Mouse (Mus musculus) embryonic fibroblast, embryonic 13.5 days (primary cell): ENCODE results near the gene Igf1r. TPM values are rescaled to one million over a fixed set of nuclear protein-coding genes. Genes with fewer than 3 reads are reported as not detected.
A peak's percentile ranks its signal among the peaks of the same experiment; 100 is the strongest.

ENCODE experiments used
- H3K27ac ChIP-seq: 2 replicates; pipeline ENCODE4 v1.5.1; 2012; ENCODE audit warnings: low read length, control low read depth, inconsistent platforms; ENCODE audit not compliant: insufficient read depth
- H3K4me1 ChIP-seq: 2 replicates; pipeline ENCODE4 v1.6.1; 2011; ENCODE audit warnings: low read length; ENCODE audit not compliant: control insufficient read depth, insufficient read depth
- H3K4me3 ChIP-seq: 2 replicates; pipeline ENCODE4 v1.5.1; 2011; ENCODE audit warnings: mild to moderate bottlenecking, control low read depth, low read length; ENCODE audit not compliant: insufficient read depth
- CTCF ChIP-seq: IDR thresholded peaks from 2 replicates; pipeline ENCODE4 v1.5.1; 2011; ENCODE audit warnings: mild to moderate bottlenecking, control low read depth, low read length, moderate library complexity, borderline replicate concordance; ENCODE audit not compliant: insufficient read depth
- POLR2A ChIP-seq: IDR thresholded peaks from 2 replicates; pipeline ENCODE4 v1.6.1; 2011; ENCODE audit warnings: low read depth, mild to moderate bottlenecking, control low read depth, low read length, moderate library complexity
- polyA plus RNA-seq: library from polyadenylated mRNA; stranded (reverse); fragments of >200 nt; gene quantifications from 2 replicates; pipeline ENCODE4 v1.2.4, GENCODE M21; 2011; ENCODE audit warnings: low read depth; ENCODE audit not compliant: missing spikeins, insufficient read length

Igf1r gene
- polyA plus RNA-seq, 1 experiment: 65.4 TPM

GRCm38 (mm10) chr7:68246249-68246648 is 293.6 kb downstream of the Igf1r start:
- Histone ChIP-seq H3K4me3 (no peak overlapping the region), H3K27ac (no peak overlapping the region), H3K4me1 (no peaks in the 10 kb centered on the region)
- TF ChIP-seq CTCF (no peak), POLR2A (no peak)

- TF ChIP-seq POLR2A (no peak), CTCF (no peak)
- no peaks in the 10 kb centered on the region for H3K4me1 ChIP-seq
- H3K4me3 ChIP-seq: no peak overlapping the region
- H3K27ac ChIP-seq: no peak overlapping the region
Measured at GRCm38 (mm10) chr7:68250411-68250810, 297.8 kb downstream of the Igf1r start.

GRCm38 (mm10) chr7:68250902-68251301 is 298.3 kb downstream of the Igf1r start:
- Histone ChIP-seq H3K4me1 (no peaks in the 10 kb centered on the region), H3K4me3 (no peak overlapping the region), H3K27ac (no peak overlapping the region)
- no peak for TF ChIP-seq CTCF
- no peak for TF ChIP-seq POLR2A

GRCm38 (mm10) chr7:68257767-68258166 is 305.1 kb downstream of the Igf1r start:
- Histone ChIP-seq H3K4me3 (no peak overlapping the region), H3K4me1 (peaks cover 3% of the 10 kb centered on the region; the same call in 1 of the 2 replicates), H3K27ac (no peak overlapping the region)
- TF ChIP-seq POLR2A (no peak), CTCF (no peak)

- H3K4me1 ChIP-seq: peaks cover 6% of the 10 kb centered on the region; the same call in 1 of the 2 replicates
- H3K4me3 ChIP-seq: no peak overlapping the region
- H3K27ac ChIP-seq: no peak overlapping the region
- TF ChIP-seq CTCF (no peak), POLR2A (no peak)
Measured at GRCm38 (mm10) chr7:68258326-68259150, 305.9 kb downstream of the Igf1r start.

GRCm38 (mm10) chr7:68259523-68260081 is 307.0 kb downstream of the Igf1r start:
- TF ChIP-seq POLR2A (no peak), CTCF (no peak)
- no peak overlapping the region for H3K4me3 ChIP-seq
- H3K27ac ChIP-seq: no peak overlapping the region
- H3K4me1 ChIP-seq: peaks cover 15% of the 10 kb centered on the region; the same call in 1 of the 2 replicates

- Histone ChIP-seq H3K27ac (peak overlapping the region; percentile 48; the same call in 1 of the 2 replicates), H3K4me1 (peaks cover 30% of the 10 kb centered on the region), H3K4me3 (no peak overlapping the region)
- TF ChIP-seq POLR2A (no peak), CTCF (no peak)
Measured at GRCm38 (mm10) chr7:68262612-68263200, 310.1 kb downstream of the Igf1r start.

GRCm38 (mm10) chr7:68263346-68264027 is 310.9 kb downstream of the Igf1r start:
- Histone ChIP-seq H3K4me3 (no peak overlapping the region), H3K4me1 (peaks cover 30% of the 10 kb centered on the region), H3K27ac (no peak overlapping the region)
- TF ChIP-seq CTCF (no peak), POLR2A (no peak)

- peaks cover 30% of the 10 kb centered on the region for H3K4me1 ChIP-seq
- no peak within 1 kb of the TSS for H3K4me3 ChIP-seq
- TF ChIP-seq POLR2A: no peak
- no peak for TF ChIP-seq CTCF
- H3K27ac ChIP-seq: no peak within 1 kb of the TSS
Measured at GRCm38 (mm10) chr7:68264028-68264453, 311.4 kb downstream of the Igf1r start, which contains the start of gene Pgpep1l. Gene Pgpep1l (minus strand): TSS chr7:68264233.
